Mouse (Mus musculus) G1E (cell line): ENCODE measurements around the gene Pcolce. TPM values are rescaled to one million over a fixed set of nuclear protein-coding genes. Genes with fewer than 3 reads are reported as not detected.

Source experiments
- ATAC-seq: 2 replicates; pipeline ENCODE4 v1.8.0; 2016; ENCODE audit warnings: mild to moderate bottlenecking; ENCODE audit not compliant: insufficient number of reproducible peaks, poor library complexity, low FRiP score, severe bottlenecking; ENCODE audit errors: extremely low read depth
- DNase-seq: peaks from one replicate; pipeline ENCODE4 v3.0.0; 2012; ENCODE audit warnings: low spot score
- H3K27me3 ChIP-seq: 2 replicates; pipeline ENCODE4 v1.6.1; 2012; ENCODE audit warnings: mild to moderate bottlenecking, low read length, inconsistent platforms; ENCODE audit not compliant: insufficient read depth
- H3K36me3 ChIP-seq: replicated peaks from 2 replicates; pipeline ENCODE3; 2012; ENCODE audit warnings: mild to moderate bottlenecking, inconsistent platforms
- H3K4me1 ChIP-seq: 2 replicates; pipeline ENCODE4 v1.6.1; 2012; ENCODE audit warnings: low read depth, low read length, inconsistent platforms, mixed read lengths; ENCODE audit not compliant: insufficient read depth
- H3K4me3 ChIP-seq: 2 replicates; pipeline ENCODE4 v1.5.1; 2012; ENCODE audit warnings: low read depth, mild to moderate bottlenecking, inconsistent platforms, low read length, moderate library complexity, mixed read lengths
- H3K9me3 ChIP-seq: replicated peaks from 2 replicates; pipeline ENCODE4 v1.6.1; 2012; ENCODE audit warnings: inconsistent platforms
- CTCF ChIP-seq: IDR thresholded peaks from 2 replicates; pipeline ENCODE4 v1.5.1; 2012; ENCODE audit warnings: low read depth, low read length, inconsistent platforms, mixed read lengths
- GATA1 ChIP-seq: IDR thresholded peaks from 2 replicates; pipeline ENCODE4 v1.6.1; 2012; ENCODE audit warnings: borderline replicate concordance, low read length, inconsistent platforms, mixed read lengths
- GATA2 ChIP-seq: IDR thresholded peaks from 2 replicates; pipeline ENCODE4 v1.6.1; 2012; ENCODE audit warnings: low read depth, low read length, inconsistent platforms, borderline replicate concordance
- POLR2AphosphoS5 ChIP-seq: IDR thresholded peaks from 2 replicates; pipeline ENCODE4 v1.6.1; 2012; ENCODE audit warnings: low read depth, low read length, inconsistent platforms; ENCODE audit not compliant: insufficient replicate concordance
- TAL1 ChIP-seq: conservative IDR thresholded peaks from 2 replicates; pipeline ENCODE4 v1.6.1; 2012; ENCODE audit warnings: low read depth, low read length, inconsistent platforms, mixed read lengths
- polyA plus RNA-seq: library from polyadenylated mRNA; stranded (reverse); fragments of >175 nt; gene quantifications from 2 replicates; pipeline ENCODE4 v1.2.3, GENCODE M21; 2012
- total RNA-seq, 2 experiments: library from RNA; stranded (forward) in 1 of 2; stranded (reverse) in 1 of 2; fragments of 200-1000 nt in 1 of 2; fragments of >200 nt in 1 of 2; fragmentation: Nextera tagmentation in 1 of 2; gene quantifications; 2 replicates each; pipeline ENCODE4 v1.2.3; 2014 to 2017

Pcolce gene
- total and polyA plus RNA-seq, 3 experiments = 0.16 to 0.17 TPM; not detected in 1

- H3K27me3 ChIP-seq = no peaks in the 10 kb centered on the region
- H3K9me3 ChIP-seq = no peaks in the 10 kb centered on the region
- TF ChIP-seq GATA2 (no peak), GATA1 (no peak), CTCF (no peak), POLR2AphosphoS5 (no peak), TAL1 (no peak)
- ATAC-seq (peak; percentile 51), DNase-seq (peak; percentile 83)
- H3K36me3 ChIP-seq = peaks cover 58% of the 10 kb centered on the region
- H3K4me1 ChIP-seq = peaks cover 53% of the 10 kb centered on the region
- peak overlapping the region; percentile 88; the same call in 1 of the 2 replicates for H3K4me3 ChIP-seq
Measured at GRCm38 (mm10) chr5:137631171-137631570, 17.6 kb upstream of the Pcolce start.

- H3K9me3 ChIP-seq = no peaks in the 10 kb centered on the region
- no peak for DNase-seq
- no peak for ATAC-seq
- peaks cover 53% of the 10 kb centered on the region for H3K4me1 ChIP-seq
- 0 out of 2 replicates have a peak, but pooled peaks cover 2% of the 10 kb centered on the region for H3K27me3 ChIP-seq
- no peak for TF ChIP-seq TAL1
- no peak for TF ChIP-seq GATA1
- peak overlapping the region; percentile 88; the same call in 1 of the 2 replicates for H3K4me3 ChIP-seq
- peaks cover 52% of the 10 kb centered on the region for H3K36me3 ChIP-seq
Measured at GRCm38 (mm10) chr5:137630602-137631001, 17.0 kb upstream of the Pcolce start.

- H3K27me3 ChIP-seq = 0 out of 2 replicates have a peak, but pooled peaks cover 2% of the 10 kb centered on the region
- TF ChIP-seq GATA2 = no peak
- TF ChIP-seq GATA1 = no peak
- no peak for TF ChIP-seq CTCF
- TF ChIP-seq TAL1 = no peak
- no peak for TF ChIP-seq POLR2AphosphoS5
- DNase-seq (peak; percentile 47), ATAC-seq (no peak)
- H3K4me1 ChIP-seq = peaks cover 54% of the 10 kb centered on the region
- H3K4me3 ChIP-seq = peak overlapping the region; percentile 88
- H3K36me3 ChIP-seq = peaks cover 46% of the 10 kb centered on the region
- H3K9me3 ChIP-seq = no peaks in the 10 kb centered on the region
Measured at GRCm38 (mm10) chr5:137629906-137630545, 16.4 kb upstream of the Pcolce start.

GRCm38 (mm10) chr5:137629306-137629721 is 15.7 kb upstream of the Pcolce start:
- Histone ChIP-seq H3K36me3 (peaks cover 43% of the 10 kb centered on the region), H3K4me1 (peaks cover 60% of the 10 kb centered on the region), H3K27me3 (peaks cover 7% of the 10 kb centered on the region; the same call in 1 of the 2 replicates), H3K4me3 (peak overlapping the region; percentile 88), H3K9me3 (no peaks in the 10 kb centered on the region)
- DNase-seq (peak; percentile 59), ATAC-seq (no peak)
- TF ChIP-seq TAL1 (no peak), CTCF (no peak), GATA2 (no peak), POLR2AphosphoS5 (no peak), GATA1 (no peak)

GRCm38 (mm10) chr5:137628498-137629305 is 15.1 kb upstream of the Pcolce start, which contains the start of the genes Fbxo24, Lrch4 and Gm20605:
Gene Fbxo24 (minus strand): TSS chr5:137629002.
Gene Lrch4 (plus strand): TSS chr5:137629121.
Gene Gm20605 (plus strand): TSS chr5:137629175.
- peaks cover 64% of the 10 kb centered on the region for H3K4me1 ChIP-seq

GRCm38 (mm10) chr5:137627991-137628390 is 14.4 kb upstream of the Pcolce start:
- TF ChIP-seq CTCF (no peak), GATA2 (no peak), POLR2AphosphoS5 (no peak), TAL1 (no peak)
- DNase-seq (no peak), ATAC-seq (no peak)
- no peaks in the 10 kb centered on the region for H3K9me3 ChIP-seq
- H3K27me3 ChIP-seq = peaks cover 12% of the 10 kb centered on the region
- peaks cover 30% of the 10 kb centered on the region for H3K36me3 ChIP-seq
- H3K4me1 ChIP-seq = peaks cover 62% of the 10 kb centered on the region
- H3K4me3 ChIP-seq = peak overlapping the region; percentile 88

More at GRCm38 (mm10) chr5:137628498-137629305, 15.1 kb upstream of the Pcolce start, which contains the start of the genes Fbxo24, Lrch4 and Gm20605:
- Histone ChIP-seq H3K36me3 (peaks cover 37% of the 10 kb centered on the region), H3K4me3 (peak within 1 kb of the TSS; percentile 88), H3K9me3 (no peaks in the 10 kb centered on the region), H3K27me3 (peaks cover 10% of the 10 kb centered on the region; the same call in 1 of the 2 replicates)
- no peak for TF ChIP-seq TAL1
- no peak for TF ChIP-seq POLR2AphosphoS5
- TF ChIP-seq GATA2 = no peak
- TF ChIP-seq CTCF = no peak
- TF ChIP-seq GATA1 = no peak
- DNase-seq = peak; percentile 100
- peak; percentile 80 for ATAC-seq
